Mouse (Mus musculus): Measurements from ENCODE around the gene Dapk1.

- no peak for TF ChIP-seq CTCF (IDR thresholded peaks at IDR 0.05; ENCODE audit: low read depth, low read length)
- TF ChIP-seq POLR2A (IDR thresholded peaks at IDR 0.05; ENCODE audit: insufficient read depth, low read length): no peak
- TF ChIP-seq EP300 (IDR thresholded peaks at IDR 0.05; ENCODE audit: insufficient read depth, low read depth, low read length): no peak
Measured at GRCm38 (mm10) chr13:60709136-60709535, 107.4 kb downstream of the Dapk1 start.

All from ES-Bruce4 (cell line).